Mouse (Mus musculus) myocyte (in vitro differentiated cells): ENCODE measurements around the gene Robo1. TPM values are rescaled to one million over a fixed set of nuclear protein-coding genes. Genes with fewer than 3 reads are reported as not detected.

ENCODE experiments used
- H3K27me3 ChIP-seq: one replicate; pipeline ENCODE4 v1.6.1; 2011; ENCODE audit not compliant: control insufficient read depth, insufficient read depth, insufficient read length
- H3K36me3 ChIP-seq: one replicate; pipeline ENCODE4 v1.6.1; 2011; ENCODE audit not compliant: control insufficient read depth, insufficient read depth
- H3K4me2 ChIP-seq: one replicate; pipeline ENCODE4 v1.6.1; 2011; ENCODE audit warnings: low read depth, control low read depth
- H3K4me3 ChIP-seq: one replicate; pipeline ENCODE4 v1.5.1; 2011; ENCODE audit warnings: mild to moderate bottlenecking, control low read depth, moderate library complexity
- H3K79me2 ChIP-seq: one replicate; pipeline ENCODE4 v1.6.1; 2011; ENCODE audit not compliant: control insufficient read depth, insufficient read depth
- H3ac ChIP-seq: one replicate; pipeline ENCODE4 v1.6.1; 2011; ENCODE audit not compliant: control insufficient read depth, insufficient read length
- CEBPB ChIP-seq: IDR thresholded peaks from 2 replicates; pipeline ENCODE4 v1.6.1; 2011; ENCODE audit warnings: mild to moderate bottlenecking, moderate library complexity; ENCODE audit not compliant: poor library complexity, insufficient read depth, severe bottlenecking
- E2F4 ChIP-seq: IDR thresholded peaks from one replicate; pipeline ENCODE4 v1.6.1; 2011; ENCODE audit warnings: mild to moderate bottlenecking, control low read depth, moderate library complexity; ENCODE audit not compliant: insufficient read depth
- MAX ChIP-seq: IDR thresholded peaks from one replicate; pipeline ENCODE4 v1.6.1; 2011; ENCODE audit warnings: low read depth, mild to moderate bottlenecking, control low read depth
- MYOD1 ChIP-seq, 3 experiments: IDR thresholded peaks; one replicate each; pipeline ENCODE4 v1.6.1; 2011; ENCODE audit warnings: control low read depth in 2 of 3, low read depth in 2 of 3, mild to moderate bottlenecking in 2 of 3, moderate library complexity in 1 of 3; ENCODE audit not compliant: insufficient read length in 2 of 3, control insufficient read depth in 1 of 3
- MYOG ChIP-seq, 3 experiments: IDR thresholded peaks; one replicate each; pipeline ENCODE4 v1.6.1; 2011; ENCODE audit warnings: control low read depth in 2 of 3, low read depth in 2 of 3, mild to moderate bottlenecking in 2 of 3; ENCODE audit not compliant: insufficient read length in 2 of 3, control insufficient read depth in 1 of 3, insufficient read depth in 1 of 3
- POLR2A ChIP-seq: IDR thresholded peaks from one replicate; pipeline ENCODE4 v1.6.1; 2011; ENCODE audit warnings: low read depth, mild to moderate bottlenecking, control low read depth, moderate library complexity; ENCODE audit not compliant: insufficient read length
- POLR2AphosphoS2 ChIP-seq: IDR thresholded peaks from one replicate; pipeline ENCODE4 v1.6.1; 2011; ENCODE audit warnings: low read depth, control low read depth; ENCODE audit not compliant: insufficient read length
- REST ChIP-seq: IDR thresholded peaks from one replicate; pipeline ENCODE4 v1.6.1; 2011; ENCODE audit warnings: mild to moderate bottlenecking, control low read depth, moderate library complexity; ENCODE audit not compliant: insufficient read depth, insufficient read length
- SRF ChIP-seq: IDR thresholded peaks from one replicate; pipeline ENCODE4 v1.6.1; 2011; ENCODE audit warnings: low read depth; ENCODE audit not compliant: control insufficient read depth, insufficient read length
- TCF12 ChIP-seq: IDR thresholded peaks from one replicate; pipeline ENCODE4 v1.6.1; 2011; ENCODE audit warnings: mild to moderate bottlenecking, control low read depth; ENCODE audit not compliant: poor library complexity, insufficient read depth, severe bottlenecking
- TCF3 ChIP-seq: IDR thresholded peaks from one replicate; pipeline ENCODE4 v1.6.1; 2011; ENCODE audit warnings: low read depth, control low read depth; ENCODE audit not compliant: insufficient read length
- USF1 ChIP-seq: IDR thresholded peaks from one replicate; pipeline ENCODE4 v1.6.1; 2011; ENCODE audit warnings: low read depth, mild to moderate bottlenecking, control low read depth, moderate library complexity
- polyA plus RNA-seq: library from polyadenylated mRNA; unstranded; fragments of >200 nt; fragmentation: generic; extraction: Trizol; gene quantifications from one replicate; pipeline ENCODE4 v1.2.1, GENCODE M21; 2012; ENCODE audit warnings: missing spikeins

Gene Robo1
- polyA plus RNA-seq, 1 experiment: 3.5 TPM

DNA sequence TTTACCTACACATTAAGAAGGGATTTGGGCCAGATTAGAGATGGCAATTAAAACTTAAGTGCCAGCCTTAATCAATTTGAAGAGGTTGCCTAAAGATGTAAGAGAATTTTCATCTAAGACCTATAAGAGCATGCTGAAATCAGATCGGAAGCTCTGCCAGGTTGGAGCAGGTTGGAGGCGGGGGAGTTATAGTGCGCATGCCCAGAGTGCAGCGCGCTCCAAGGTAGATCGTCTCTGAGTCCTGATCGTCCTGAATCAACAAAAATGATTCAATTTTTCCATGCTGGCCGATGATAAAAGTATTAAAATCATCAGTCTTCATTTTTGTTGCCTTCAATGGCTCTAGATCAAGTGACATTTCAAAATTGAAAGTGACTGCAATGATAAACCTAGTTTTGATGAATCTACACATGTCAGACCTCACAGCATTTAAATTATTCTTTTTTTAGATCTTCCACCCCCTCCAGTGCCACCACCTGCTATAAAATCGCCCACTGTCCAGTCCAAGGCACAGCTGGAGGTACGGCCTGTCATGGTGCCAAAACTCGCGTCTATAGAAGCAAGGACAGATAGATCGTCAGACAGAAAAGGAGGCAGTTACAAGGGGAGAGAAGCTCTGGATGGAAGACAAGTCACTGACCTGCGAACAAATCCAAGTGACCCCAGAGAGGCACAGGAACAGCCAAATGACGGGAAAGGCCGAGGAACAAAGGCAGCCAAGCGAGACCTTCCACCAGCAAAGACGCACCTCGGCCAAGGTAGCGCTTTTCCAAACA is 727.3 kb downstream of the Robo1 start:
- peaks cover 3% of the 10 kb centered on the region for H3K36me3 ChIP-seq

DNA sequence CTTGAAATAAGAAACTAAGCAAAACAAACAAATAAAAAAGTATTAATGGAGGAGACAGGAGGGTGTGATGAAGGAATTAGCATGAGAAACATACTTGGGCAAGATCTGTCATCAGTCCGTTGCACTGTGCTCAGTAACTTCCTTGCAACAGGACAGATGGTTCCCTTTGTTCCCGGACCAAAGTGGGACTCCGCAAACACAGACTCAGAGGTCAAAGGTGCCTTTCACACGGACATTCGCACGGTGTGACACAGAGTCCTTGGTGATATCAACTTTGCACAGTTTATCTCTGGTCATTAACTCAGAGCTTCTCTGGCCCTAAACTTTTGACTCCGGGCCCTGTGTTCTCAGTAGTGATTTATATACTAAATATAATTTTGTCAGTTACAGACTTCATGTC is 730.4 kb downstream of the Robo1 start:
- Histone ChIP-seq H3K4me2 (no peak overlapping the region), H3K27me3 (no peaks in the 10 kb centered on the region), H3ac (no peak overlapping the region), H3K4me3 (no peak overlapping the region), H3K36me3 (peaks cover 3% of the 10 kb centered on the region), H3K79me2 (no peaks in the 10 kb centered on the region)
- TF ChIP-seq TCF12: no peak
- TF ChIP-seq SRF: no peak
- no peak for TF ChIP-seq E2F4
- TF ChIP-seq MYOG (IDR thresholded peaks at IDR 0.05; ENCODE audit: control insufficient read depth in 1 of 3, insufficient read depth in 1 of 3, insufficient read length in 2 of 3, low read depth in 2 of 3): no peak
- TF ChIP-seq MYOD1 (IDR thresholded peaks at IDR 0.05; ENCODE audit: control insufficient read depth in 1 of 3, insufficient read length in 2 of 3, low read depth in 2 of 3): no peak
- no peak for TF ChIP-seq REST
- no peak for TF ChIP-seq CEBPB
- TF ChIP-seq TCF3: no peak
- TF ChIP-seq POLR2A: no peak
- no peak for TF ChIP-seq USF1
- no peak for TF ChIP-seq MAX
- TF ChIP-seq POLR2AphosphoS2: no peak

More for the DNA sequence above, 727.3 kb downstream of the Robo1 start:
- TF ChIP-seq POLR2A: no peak
- no peak for TF ChIP-seq MYOD1 (IDR thresholded peaks at IDR 0.05; ENCODE audit: control insufficient read depth in 1 of 3, insufficient read length in 2 of 3, low read depth in 2 of 3)
- TF ChIP-seq REST: no peak
- no peak for TF ChIP-seq CEBPB
- no peak for TF ChIP-seq MYOG (IDR thresholded peaks at IDR 0.05; ENCODE audit: control insufficient read depth in 1 of 3, insufficient read depth in 1 of 3, insufficient read length in 2 of 3, low read depth in 2 of 3)
- no peak for TF ChIP-seq POLR2AphosphoS2
- no peak for TF ChIP-seq SRF
- TF ChIP-seq E2F4: no peak
- no peaks in the 10 kb centered on the region for H3K79me2 ChIP-seq
- no peak overlapping the region for H3K4me3 ChIP-seq
- no peaks in the 10 kb centered on the region for H3K27me3 ChIP-seq
- no peak overlapping the region for H3ac ChIP-seq
- H3K4me2 ChIP-seq: no peak overlapping the region

DNA sequence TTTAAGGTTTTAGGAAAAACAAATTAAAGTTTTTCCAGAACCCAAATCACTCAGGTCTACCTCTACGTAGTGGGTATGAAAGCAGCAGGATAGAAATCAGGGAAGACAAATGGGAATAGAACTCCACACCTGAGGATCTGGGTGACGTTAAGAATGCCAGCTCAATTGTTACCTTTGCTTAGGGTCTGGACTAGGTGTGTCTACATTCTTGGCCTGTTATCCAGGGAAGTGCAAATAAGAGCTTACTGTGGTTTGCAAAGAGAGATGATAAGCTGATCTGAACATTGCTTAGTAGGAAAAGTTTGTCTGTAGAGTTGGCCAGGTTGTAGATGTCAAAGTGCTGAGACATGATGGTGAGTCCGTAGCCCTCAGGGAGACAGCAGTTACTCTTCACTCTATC is 754.4 kb downstream of the Robo1 start:
- no peak overlapping the region for H3K4me2 ChIP-seq
- no peak for TF ChIP-seq SRF
- no peak for TF ChIP-seq POLR2A
- no peak for TF ChIP-seq TCF3
- no peak for TF ChIP-seq CEBPB
- no peak for TF ChIP-seq REST
- TF ChIP-seq MYOG (IDR thresholded peaks at IDR 0.05; ENCODE audit: control insufficient read depth in 1 of 3, insufficient read depth in 1 of 3, insufficient read length in 2 of 3, low read depth in 2 of 3): no peak
- TF ChIP-seq MYOD1 (IDR thresholded peaks at IDR 0.05; ENCODE audit: control insufficient read depth in 1 of 3, insufficient read length in 2 of 3, low read depth in 2 of 3): no peak
- no peak for TF ChIP-seq MAX
- no peak for TF ChIP-seq POLR2AphosphoS2
- TF ChIP-seq TCF12: no peak
- no peak for TF ChIP-seq USF1
- no peak for TF ChIP-seq E2F4
- no peaks in the 10 kb centered on the region for H3K27me3 ChIP-seq
- no peak overlapping the region for H3K4me3 ChIP-seq
- no peak overlapping the region for H3ac ChIP-seq
- H3K36me3 ChIP-seq: no peaks in the 10 kb centered on the region
- no peaks in the 10 kb centered on the region for H3K79me2 ChIP-seq

DNA sequence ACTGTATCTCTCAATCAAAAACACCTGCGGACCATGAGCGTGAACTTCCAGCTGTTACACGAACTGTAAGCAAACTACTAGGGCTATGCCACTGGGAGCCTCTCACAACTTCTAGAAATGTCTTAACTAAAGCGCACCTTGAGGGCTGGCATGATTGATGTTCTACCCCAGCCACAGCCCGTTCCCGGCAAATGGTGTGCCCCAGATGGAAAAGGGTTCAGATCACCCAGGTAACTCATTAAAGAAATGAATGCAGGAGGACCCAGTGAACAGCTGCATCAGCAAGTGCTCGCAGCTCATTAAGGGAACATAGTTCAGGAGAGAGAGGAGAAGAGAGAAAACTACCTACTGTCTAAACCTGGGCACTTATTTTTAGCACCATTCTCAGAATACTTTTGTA is 759.7 kb downstream of the Robo1 start:
- H3K79me2 ChIP-seq: no peaks in the 10 kb centered on the region
- H3K4me2 ChIP-seq: no peak overlapping the region
- H3ac ChIP-seq: no peak overlapping the region
- no peaks in the 10 kb centered on the region for H3K27me3 ChIP-seq
- H3K4me3 ChIP-seq: no peak overlapping the region
- no peak for TF ChIP-seq TCF12
- TF ChIP-seq MAX: no peak
- TF ChIP-seq USF1: no peak
- TF ChIP-seq POLR2A: no peak
- TF ChIP-seq MYOG (IDR thresholded peaks at IDR 0.05; ENCODE audit: control insufficient read depth in 1 of 3, insufficient read depth in 1 of 3, insufficient read length in 2 of 3, low read depth in 2 of 3): no peak
- TF ChIP-seq E2F4: no peak
- TF ChIP-seq SRF: no peak
- no peak for TF ChIP-seq TCF3
- TF ChIP-seq REST: no peak
- TF ChIP-seq CEBPB: no peak
- TF ChIP-seq MYOD1 (IDR thresholded peaks at IDR 0.05; ENCODE audit: control insufficient read depth in 1 of 3, insufficient read length in 2 of 3, low read depth in 2 of 3): no peak
- no peak for TF ChIP-seq POLR2AphosphoS2
- no peaks in the 10 kb centered on the region for H3K36me3 ChIP-seq
